Mouse (Mus musculus) midbrain, embryonic 10.5 days (tissue): ENCODE measurements around the gene Phyh. TPM values are rescaled to one million over a fixed set of nuclear protein-coding genes. Genes with fewer than 3 reads are reported as not detected.

Source experiments
- DNase-seq: peaks from one replicate; pipeline ENCODE4 v3.0.0-alpha.2; 2017; ENCODE audit warnings: low spot score
- H3K27ac ChIP-seq: fragments of 300-500 bp; sonication (generic); replicated peaks from 2 replicates; pipeline ENCODE4 v1.5.1; 2016; ENCODE audit warnings: mild to moderate bottlenecking
- H3K27me3 ChIP-seq: fragments of 300-500 bp; sonication (generic); 2 replicates; pipeline ENCODE4 v1.6.1; 2016; ENCODE audit warnings: low read depth, mild to moderate bottlenecking; ENCODE audit not compliant: poor library complexity, severe bottlenecking
- H3K36me3 ChIP-seq: fragments of 300-500 bp; sonication (generic); 2 replicates; pipeline ENCODE4 v1.6.1; 2016; ENCODE audit warnings: mild to moderate bottlenecking, moderate library complexity
- H3K4me1 ChIP-seq: fragments of 300-500 bp; sonication (generic); 2 replicates; pipeline ENCODE4 v1.6.1; 2016
- H3K4me3 ChIP-seq: fragments of 300-500 bp; sonication (generic); 2 replicates; pipeline ENCODE4 v1.5.1; 2016; ENCODE audit warnings: mild to moderate bottlenecking, moderate library complexity
- H3K9me3 ChIP-seq: fragments of 300-500 bp; sonication (generic); replicated peaks from 2 replicates; pipeline ENCODE4 v1.6.1; 2016; ENCODE audit warnings: mild to moderate bottlenecking
- WGBS: fragments of 180-500 bp; shearing (Covaris S2); methylation state at CpG from one replicate; pipeline ENCODE4 v1.1.7; 2016; 5-methylcytosine and 5-hydroxymethylcytosine counted together
- polyA plus RNA-seq: library from polyadenylated mRNA; unstranded; fragments of >200 nt; fragmentation: Nextera tagmentation; extraction: Ambion mirVana; gene quantifications from 2 replicates; pipeline ENCODE4 v1.2.1, GENCODE M21; 2016

Phyh gene
- polyA plus RNA-seq, 1 experiment from 2014 or later: 36.3 TPM

DNA sequence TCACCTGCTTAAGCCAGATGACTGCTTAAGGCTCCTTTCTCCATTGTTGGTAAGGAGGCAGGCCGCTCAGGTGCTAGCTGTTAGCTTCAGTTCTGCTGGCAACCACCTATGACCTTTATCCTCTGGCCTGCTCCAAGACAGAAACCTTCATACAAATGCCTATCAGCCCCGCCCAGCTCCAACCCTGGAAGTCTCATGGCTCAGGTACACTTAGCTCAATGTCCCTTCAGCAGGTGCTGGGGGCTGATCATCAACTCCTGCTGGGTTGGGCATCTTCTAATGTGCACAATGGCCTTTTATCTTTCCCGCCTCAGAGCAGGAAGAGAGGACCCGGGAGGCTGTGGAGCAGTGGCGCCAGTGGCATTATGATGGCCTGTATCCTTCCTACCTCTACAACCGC lies 66.2 kb downstream of the Phyh start:
- DNase-seq: no peak
- H3K27ac ChIP-seq: no peak overlapping the region
- peaks cover 12% of the 10 kb centered on the region for H3K36me3 ChIP-seq
- H3K9me3 ChIP-seq: no peaks in the 10 kb centered on the region
- H3K4me1 ChIP-seq: no peaks in the 10 kb centered on the region
- 84% methylated on average over 6 of the region's 6 CpGs for WGBS
- H3K4me3 ChIP-seq: no peak overlapping the region
- H3K27me3 ChIP-seq: no peaks in the 10 kb centered on the region

DNA sequence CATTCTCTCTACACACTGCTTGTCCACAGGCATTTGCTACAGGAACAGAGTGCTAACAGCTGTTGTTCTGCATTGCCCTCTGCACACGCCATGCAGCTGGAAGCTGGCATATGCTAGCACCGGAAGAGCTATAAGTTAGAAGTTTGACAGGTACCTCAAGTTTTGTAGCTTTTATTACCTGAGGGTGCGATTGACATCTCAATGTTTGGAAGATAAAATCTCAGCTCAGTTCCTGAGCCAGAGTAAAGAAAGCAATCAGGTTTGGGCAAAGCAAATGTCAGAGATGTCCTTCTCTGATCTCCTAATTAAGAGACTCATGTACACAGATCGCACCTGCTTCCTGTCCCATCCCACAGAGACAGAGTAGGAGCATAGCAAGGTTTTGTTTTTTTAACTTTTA lies 68.0 kb downstream of the Phyh start:
- 94% methylated on average over 4 of the region's 4 CpGs for WGBS
- peaks cover 29% of the 10 kb centered on the region for H3K36me3 ChIP-seq
- no peak for DNase-seq
- no peaks in the 10 kb centered on the region for H3K9me3 ChIP-seq
- H3K4me1 ChIP-seq: no peaks in the 10 kb centered on the region
- H3K27ac ChIP-seq: no peak overlapping the region
- no peak overlapping the region for H3K4me3 ChIP-seq
- no peaks in the 10 kb centered on the region for H3K27me3 ChIP-seq

DNA sequence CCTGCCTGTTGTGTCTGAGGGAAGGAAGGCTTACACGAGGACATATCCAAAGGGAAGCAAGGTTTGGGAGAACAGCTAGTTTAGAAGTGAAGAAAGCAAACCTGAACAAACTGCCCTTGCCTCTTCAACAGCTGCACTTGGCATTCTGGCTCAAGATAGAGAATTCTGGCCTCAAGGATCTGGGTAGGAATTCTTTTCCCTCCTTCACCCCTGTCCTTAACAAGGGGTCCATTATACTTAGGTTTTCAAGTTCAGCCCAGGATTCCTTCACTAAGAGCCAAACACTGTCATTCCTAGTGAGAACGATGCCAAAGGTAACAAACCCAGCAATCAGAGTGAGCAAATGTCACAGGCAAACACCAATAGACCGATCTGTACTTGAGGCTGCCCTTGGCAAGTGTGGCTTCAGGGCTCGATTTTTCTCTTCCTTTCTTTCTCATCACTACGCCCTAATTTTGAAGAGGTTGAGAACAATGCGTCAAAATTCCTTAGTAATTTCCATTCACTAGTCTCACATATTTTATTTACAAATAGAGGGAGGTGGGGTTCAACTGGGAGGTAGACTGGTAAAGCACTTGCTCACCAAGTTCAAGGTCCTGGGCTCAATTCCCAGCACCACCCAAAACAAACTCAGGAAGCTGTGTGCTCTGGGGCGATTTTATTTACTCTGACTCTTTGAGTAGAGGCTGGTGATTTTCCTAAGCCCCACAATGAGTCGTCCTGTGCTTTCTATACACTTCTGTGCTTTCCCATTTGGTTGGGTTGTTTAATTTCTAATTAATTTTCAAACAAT lies 68.8 kb downstream of the Phyh start:
- H3K9me3 ChIP-seq: no peaks in the 10 kb centered on the region
- H3K4me1 ChIP-seq: no peaks in the 10 kb centered on the region
- peaks cover 36% of the 10 kb centered on the region for H3K36me3 ChIP-seq
- no peak overlapping the region for H3K4me3 ChIP-seq
- no peak overlapping the region for H3K27ac ChIP-seq
- 85% methylated on average over 8 of the region's 8 CpGs for WGBS
- no peak for DNase-seq
- H3K27me3 ChIP-seq: no peaks in the 10 kb centered on the region

Other genes with a start within 250 kb of the Phyh start
- gene Bend7, start 201.2 kb upstream of the Phyh start, polyA plus RNA-seq: 3.9 and 4.3 TPM in 2 replicates
- 118 and 124 TPM in 2 replicates for gene Sephs1, start 37.5 kb upstream of the Phyh start, polyA plus RNA-seq
- not detected in 2 replicates for gene Ucma, start 57.1 kb downstream of the Phyh start, polyA plus RNA-seq
- 58.9 and 69.2 TPM in 2 replicates for gene Mcm10, start 93.8 kb downstream of the Phyh start, polyA plus RNA-seq
- 3.4 and 4.4 TPM in 2 replicates for gene Optn, start 145.0 kb downstream of the Phyh start, polyA plus RNA-seq
- gene Ccdc3, start 218.8 kb downstream of the Phyh start, polyA plus RNA-seq: 3.6 and 4.4 TPM in 2 replicates